Mouse (Mus musculus): ENCODE measurements around the gene Tppp. TPM values are rescaled to one million over a fixed set of nuclear protein-coding genes. Genes with fewer than 3 reads are reported as not detected.

The Tppp gene
- polyA plus RNA-seq, 1 experiment from 2014 or later: 5.3 TPM

DNA sequence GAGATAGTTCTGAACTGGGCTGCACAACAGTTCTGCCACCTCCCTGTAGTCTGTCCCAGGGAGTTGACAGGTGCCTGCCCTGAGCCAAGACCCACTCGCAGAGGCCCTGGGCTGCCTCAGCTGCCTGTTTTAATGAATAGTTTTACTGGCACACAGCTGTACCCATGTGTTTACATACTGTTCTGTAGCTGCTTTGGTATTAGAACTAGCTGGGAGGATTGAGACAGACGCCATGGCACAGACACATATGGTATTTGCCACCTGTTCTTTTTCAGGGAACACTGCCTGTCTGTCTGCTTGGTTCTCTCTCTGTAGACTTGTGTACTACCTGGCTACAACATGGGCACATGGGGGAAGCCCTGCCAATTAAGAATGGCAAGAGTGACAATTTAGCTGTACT is 25.5 kb downstream of the Tppp start:
- no peak overlapping the region for H3K9ac ChIP-seq (ENCODE audit: low read length)
- no peak overlapping the region for H3K4me3 ChIP-seq (replicated peaks; ENCODE audit: low read length)
- H3K4me2 ChIP-seq (ENCODE audit: low read depth, low read length): no peak overlapping the region
- H3K36me3 ChIP-seq (ENCODE audit: control insufficient read depth, insufficient read depth, low read length): 0 out of 2 replicates have a peak, but pooled peaks cover 6% of the 10 kb centered on the region
- no peaks in the 10 kb centered on the region for H3K4me1 ChIP-seq (ENCODE audit: control insufficient read depth, insufficient read depth, low read length)
- no peak for ATAC-seq (ENCODE audit: insufficient read depth, low FRiP score)
- H3K9me3 ChIP-seq (replicated peaks; ENCODE audit: control insufficient read depth, low read length): no peaks in the 10 kb centered on the region
- H3K27ac ChIP-seq (ENCODE audit: low read length): no peak overlapping the region
- 66% methylated on average over 2 of the region's 2 CpGs for WGBS
- no peaks in the 10 kb centered on the region for H3K27me3 ChIP-seq (ENCODE audit: control insufficient read depth, insufficient read depth, low read length)

DNA sequence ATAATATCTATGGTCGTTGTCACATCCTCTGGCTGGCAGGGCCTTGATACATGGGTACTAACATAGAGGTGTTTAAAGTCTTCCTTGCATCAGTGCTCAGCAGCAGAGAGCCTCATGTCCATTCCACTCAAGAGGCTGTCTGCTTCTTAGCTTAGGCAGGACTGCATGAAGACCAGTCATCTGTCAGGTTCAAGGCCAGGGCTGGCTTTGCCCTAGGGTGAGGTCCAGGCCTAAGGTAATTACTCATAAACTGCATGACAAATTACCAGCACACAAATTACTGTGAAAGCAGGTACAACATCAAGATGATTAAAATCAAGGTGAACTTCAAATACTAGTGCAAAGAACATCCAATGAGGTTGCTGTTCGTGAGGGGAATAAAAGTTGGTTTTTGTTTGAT is 26.6 kb downstream of the Tppp start:
- no peak overlapping the region for H3K27ac ChIP-seq (ENCODE audit: low read length)
- H3K9ac ChIP-seq (ENCODE audit: low read length): no peak overlapping the region
- no peak overlapping the region for H3K4me3 ChIP-seq (replicated peaks; ENCODE audit: low read length)

DNA sequence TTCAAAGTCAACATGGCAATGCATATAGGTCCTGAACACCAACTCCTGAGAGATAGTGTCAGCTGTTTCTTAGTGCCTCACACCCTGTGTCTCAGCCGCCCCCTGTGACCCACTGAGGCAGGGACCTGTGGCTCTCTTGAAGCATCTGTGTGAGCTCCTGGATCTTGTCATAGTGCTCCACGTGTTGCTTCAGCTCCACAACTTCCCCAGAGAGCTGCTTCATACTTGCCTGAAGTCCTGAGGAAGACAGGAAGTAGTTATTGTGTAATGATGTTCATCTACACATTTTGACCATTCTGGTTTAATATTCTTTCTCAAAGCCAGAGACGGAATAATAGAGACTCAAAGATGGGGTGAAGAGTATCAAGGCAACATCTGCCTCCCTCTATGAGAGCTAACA is 30.7 kb downstream of the Tppp start:
- WGBS: 83% methylated on average over 3 of the region's 3 CpGs
- Histone ChIP-seq H3K4me1 (ENCODE audit: control insufficient read depth, insufficient read depth, low read length) (no peaks in the 10 kb centered on the region), H3K4me3 (replicated peaks; ENCODE audit: low read length) (no peak overlapping the region), H3K36me3 (ENCODE audit: control insufficient read depth, insufficient read depth, low read length) (peaks cover 8% of the 10 kb centered on the region; the same call in 1 of the 2 replicates), H3K27me3 (ENCODE audit: control insufficient read depth, insufficient read depth, low read length) (no peaks in the 10 kb centered on the region), H3K4me2 (ENCODE audit: low read depth, low read length) (no peak overlapping the region), H3K9me3 (replicated peaks; ENCODE audit: control insufficient read depth, low read length) (no peaks in the 10 kb centered on the region), H3K9ac (ENCODE audit: low read length) (no peak overlapping the region), H3K27ac (ENCODE audit: low read length) (no peak overlapping the region)
- no peak for ATAC-seq (ENCODE audit: insufficient read depth, low FRiP score)

More for the DNA sequence above, 26.6 kb downstream of the Tppp start:
- Histone ChIP-seq H3K36me3 (ENCODE audit: control insufficient read depth, insufficient read depth, low read length) (0 out of 2 replicates have a peak, but pooled peaks cover 8% of the 10 kb centered on the region), H3K4me2 (ENCODE audit: low read depth, low read length) (no peak overlapping the region), H3K27me3 (ENCODE audit: control insufficient read depth, insufficient read depth, low read length) (no peaks in the 10 kb centered on the region), H3K9me3 (replicated peaks; ENCODE audit: control insufficient read depth, low read length) (no peaks in the 10 kb centered on the region), H3K4me1 (ENCODE audit: control insufficient read depth, insufficient read depth, low read length) (no peaks in the 10 kb centered on the region)
- ATAC-seq (ENCODE audit: insufficient read depth, low FRiP score): no peak
- 86% methylated on average over 2 of the region's 2 CpGs for WGBS

- peak overlapping the region; percentile 75 for H3K27ac ChIP-seq (ENCODE audit: low read length)
- H3K9ac ChIP-seq (ENCODE audit: low read length): no peak overlapping the region
- 0 out of 2 replicates have a peak, but pooled peaks cover 4% of the 10 kb centered on the region for H3K36me3 ChIP-seq (ENCODE audit: control insufficient read depth, insufficient read depth, low read length)
- peak; percentile 40; the same call in 1 of the 2 replicates for ATAC-seq (ENCODE audit: insufficient read depth, low FRiP score)
- no peaks in the 10 kb centered on the region for H3K27me3 ChIP-seq (ENCODE audit: control insufficient read depth, insufficient read depth, low read length)
- no peaks in the 10 kb centered on the region for H3K9me3 ChIP-seq (replicated peaks; ENCODE audit: control insufficient read depth, low read length)
- 60% methylated on average over 1 of the region's 1 CpGs for WGBS
- no peak overlapping the region for H3K4me3 ChIP-seq (replicated peaks; ENCODE audit: low read length)
- peaks cover 5% of the 10 kb centered on the region for H3K4me1 ChIP-seq (ENCODE audit: control insufficient read depth, insufficient read depth, low read length)
- no peak overlapping the region for H3K4me2 ChIP-seq (ENCODE audit: low read depth, low read length)
Measured at GRCm38 (mm10) chr13:74056194-74056593, 47.0 kb downstream of the Tppp start.

- Histone ChIP-seq H3K9me3 (replicated peaks; ENCODE audit: control insufficient read depth, low read length) (no peaks in the 10 kb centered on the region), H3K27ac (ENCODE audit: low read length) (no peak overlapping the region), H3K4me3 (replicated peaks; ENCODE audit: low read length) (no peak overlapping the region), H3K9ac (ENCODE audit: low read length) (no peak overlapping the region), H3K4me1 (ENCODE audit: control insufficient read depth, insufficient read depth, low read length) (peaks cover 8% of the 10 kb centered on the region), H3K36me3 (ENCODE audit: control insufficient read depth, insufficient read depth, low read length) (0 out of 2 replicates have a peak, but pooled peaks cover 4% of the 10 kb centered on the region), H3K4me2 (ENCODE audit: low read depth, low read length) (no peak overlapping the region), H3K27me3 (ENCODE audit: control insufficient read depth, insufficient read depth, low read length) (no peaks in the 10 kb centered on the region)
- 94% methylated on average over 9 of the region's 9 CpGs for WGBS
- no peak for ATAC-seq (ENCODE audit: insufficient read depth, low FRiP score)
Measured at GRCm38 (mm10) chr13:74058081-74058480, 48.9 kb downstream of the Tppp start.

GRCm38 (mm10) chr13:74061613-74062377 is 52.6 kb downstream of the Tppp start, which contains the start of gene Cep72:
Cep72 (minus strand) TSS chr13:74062299.
- Histone ChIP-seq H3K27ac (ENCODE audit: low read length) (peak within 1 kb of the TSS; percentile 88), H3K27me3 (ENCODE audit: control insufficient read depth, insufficient read depth, low read length) (no peaks in the 10 kb centered on the region), H3K4me3 (replicated peaks; ENCODE audit: low read length) (peak within 1 kb of the TSS; percentile 78), H3K9ac (ENCODE audit: low read length) (peak within 1 kb of the TSS; percentile 87), H3K4me1 (ENCODE audit: control insufficient read depth, insufficient read depth, low read length) (0 out of 2 replicates have a peak, but pooled peaks cover 2% of the 10 kb centered on the region), H3K9me3 (replicated peaks; ENCODE audit: control insufficient read depth, low read length) (no peaks in the 10 kb centered on the region), H3K4me2 (ENCODE audit: low read depth, low read length) (peak within 1 kb of the TSS; percentile 57), H3K36me3 (ENCODE audit: control insufficient read depth, insufficient read depth, low read length) (0 out of 2 replicates have a peak, but pooled peaks cover 4% of the 10 kb centered on the region)
- 3% methylated on average over 48 of the region's 48 CpGs for WGBS
- ATAC-seq (ENCODE audit: insufficient read depth, low FRiP score): peak; percentile 99

DNA sequence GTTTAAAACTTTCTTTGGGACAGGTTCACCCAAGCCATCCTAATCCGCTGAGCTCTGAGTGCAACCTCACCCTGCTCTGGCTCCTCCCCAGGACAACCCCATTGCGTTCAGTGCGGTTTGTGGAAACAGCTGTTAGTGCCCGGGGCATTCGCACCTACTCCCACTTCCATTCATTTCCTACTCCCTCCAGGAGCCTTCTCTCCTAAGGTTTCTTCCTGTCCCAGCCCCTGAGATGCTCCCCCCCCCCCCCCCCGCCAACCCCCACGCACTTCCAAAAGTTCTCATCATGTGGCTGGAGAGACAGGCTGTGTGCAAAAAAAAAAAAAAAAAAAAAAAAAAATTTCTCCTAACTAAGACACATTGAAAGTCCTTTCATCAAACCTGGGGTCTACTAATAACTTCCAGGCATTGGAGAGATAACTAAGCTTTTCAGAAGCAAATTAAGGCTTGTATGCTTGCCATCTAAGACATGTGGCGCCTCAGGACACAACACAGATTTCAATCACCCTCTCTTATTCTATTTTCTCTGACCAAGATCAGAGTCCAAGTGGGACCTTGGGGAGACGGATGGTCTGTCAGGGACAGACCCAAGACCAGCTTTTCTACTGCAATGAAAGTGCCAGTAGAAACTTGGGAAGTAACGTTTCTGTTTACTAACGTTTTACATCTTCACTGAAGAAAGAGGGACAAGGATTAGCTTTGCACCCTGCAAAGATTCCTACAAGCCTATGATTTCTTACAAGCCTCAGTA is 53.3 kb downstream of the Tppp start:
- peak overlapping the region; percentile 87 for H3K9ac ChIP-seq (ENCODE audit: low read length)
- 25% methylated on average over 10 of the region's 11 CpGs for WGBS

DNA sequence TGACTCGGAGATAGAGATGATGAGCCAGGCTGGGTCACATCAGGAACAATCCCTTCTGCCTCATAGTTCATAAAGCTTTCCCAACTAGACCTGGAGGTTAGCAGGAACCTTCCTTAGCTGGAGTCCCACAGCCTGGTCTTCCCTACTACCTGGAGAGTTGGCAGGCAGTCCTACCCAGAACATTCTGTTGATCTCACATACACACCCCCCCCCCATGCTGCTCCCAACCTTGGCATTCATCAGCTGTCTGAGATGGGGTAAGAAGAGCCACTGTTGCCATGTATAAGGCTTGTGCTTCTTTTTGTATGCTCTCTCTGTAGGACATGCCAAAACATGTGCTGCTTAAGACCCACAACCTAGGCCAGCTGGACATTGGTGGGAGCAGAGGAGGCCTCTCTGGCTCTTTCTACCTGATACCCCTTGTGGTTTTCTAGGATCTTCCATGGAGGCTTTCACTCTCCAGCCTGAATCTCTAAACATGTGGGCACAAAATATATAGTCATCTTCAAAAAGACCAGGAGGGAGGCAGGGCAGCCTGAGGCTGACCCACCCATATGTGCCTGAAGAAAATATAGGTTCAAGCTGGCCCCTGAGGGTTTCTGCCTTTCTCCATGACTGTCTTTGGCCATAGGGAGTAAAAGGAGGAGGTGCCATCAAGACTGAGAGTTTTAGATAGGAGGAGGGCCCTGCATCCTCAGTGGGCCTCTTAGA is 54.3 kb downstream of the Tppp start:
- no peak for ATAC-seq (ENCODE audit: insufficient read depth, low FRiP score)
- 84% methylated on average over 1 of the region's 1 CpGs for WGBS
- H3K4me2 ChIP-seq (ENCODE audit: low read depth, low read length): no peak overlapping the region
- 0 out of 2 replicates have a peak, but pooled peaks cover 2% of the 10 kb centered on the region for H3K4me1 ChIP-seq (ENCODE audit: control insufficient read depth, insufficient read depth, low read length)
- H3K9ac ChIP-seq (ENCODE audit: low read length): no peak overlapping the region
- no peaks in the 10 kb centered on the region for H3K36me3 ChIP-seq (ENCODE audit: control insufficient read depth, insufficient read depth, low read length)
- no peak overlapping the region for H3K4me3 ChIP-seq (replicated peaks; ENCODE audit: low read length)
- H3K27ac ChIP-seq (ENCODE audit: low read length): no peak overlapping the region
- H3K9me3 ChIP-seq (replicated peaks; ENCODE audit: control insufficient read depth, low read length): no peaks in the 10 kb centered on the region
- H3K27me3 ChIP-seq (ENCODE audit: control insufficient read depth, insufficient read depth, low read length): no peaks in the 10 kb centered on the region

More for the DNA sequence above, 53.3 kb downstream of the Tppp start:
- H3K4me3 ChIP-seq (replicated peaks; ENCODE audit: low read length): peak overlapping the region; percentile 78
- H3K27ac ChIP-seq (ENCODE audit: low read length): no peak overlapping the region
- H3K27me3 ChIP-seq (ENCODE audit: control insufficient read depth, insufficient read depth, low read length): no peaks in the 10 kb centered on the region
- H3K4me1 ChIP-seq (ENCODE audit: control insufficient read depth, insufficient read depth, low read length): 0 out of 2 replicates have a peak, but pooled peaks cover 2% of the 10 kb centered on the region
- H3K9me3 ChIP-seq (replicated peaks; ENCODE audit: control insufficient read depth, low read length): no peaks in the 10 kb centered on the region
- H3K36me3 ChIP-seq (ENCODE audit: control insufficient read depth, insufficient read depth, low read length): no peaks in the 10 kb centered on the region
- ATAC-seq (ENCODE audit: insufficient read depth, low FRiP score): no peak
- peak overlapping the region; percentile 57 for H3K4me2 ChIP-seq (ENCODE audit: low read depth, low read length)
